Mouse (Mus musculus) megakaryocyte, embryonic 14.5 days (primary cell): Measurements from ENCODE around the gene Tgfbr3.

Source experiments
- FLI1 ChIP-seq: IDR thresholded peaks from 2 replicates; pipeline ENCODE4 v1.6.1; 2012; ENCODE audit warnings: low read length, inconsistent platforms, mixed read lengths
- GATA1 ChIP-seq: IDR thresholded peaks from 3 replicates; pipeline ENCODE4 v1.6.1; 2012; ENCODE audit warnings: mixed read lengths, low read length, inconsistent platforms, borderline replicate concordance

DNA sequence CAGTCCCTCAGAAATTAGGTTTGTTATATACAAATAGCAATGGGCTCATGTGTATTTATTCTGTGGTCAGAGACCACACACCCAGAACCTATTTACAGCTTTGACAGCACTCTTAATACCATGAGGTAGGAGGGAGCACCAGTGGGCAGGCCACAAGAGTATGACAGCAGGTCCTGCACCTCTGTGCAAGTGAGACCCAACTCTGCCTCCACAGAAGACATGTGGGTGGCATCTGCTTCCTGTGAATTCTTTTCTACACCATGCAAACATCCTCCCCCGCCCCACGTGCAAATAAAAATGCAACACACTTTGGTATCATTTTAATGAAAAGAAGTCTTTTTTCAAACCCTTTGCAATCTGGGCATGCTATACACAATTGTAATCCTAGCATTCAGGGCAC is 112.2 kb downstream of the Tgfbr3 start:
- TF ChIP-seq GATA1 (no peak), FLI1 (no peak)
